Mouse (Mus musculus) midbrain, embryonic 10.5 days (tissue): Measurements from ENCODE around the gene Arhgap24. TPM values are rescaled to one million over a fixed set of nuclear protein-coding genes. Genes with fewer than 3 reads are reported as not detected.

Source experiments
- DNase-seq: peaks from one replicate; pipeline ENCODE4 v3.0.0-alpha.2; 2017; ENCODE audit warnings: low spot score
- H3K27ac ChIP-seq: fragments of 300-500 bp; sonication (generic); replicated peaks from 2 replicates; pipeline ENCODE4 v1.5.1; 2016; ENCODE audit warnings: mild to moderate bottlenecking
- H3K27me3 ChIP-seq: fragments of 300-500 bp; sonication (generic); 2 replicates; pipeline ENCODE4 v1.6.1; 2016; ENCODE audit warnings: low read depth, mild to moderate bottlenecking; ENCODE audit not compliant: poor library complexity, severe bottlenecking
- H3K36me3 ChIP-seq: fragments of 300-500 bp; sonication (generic); 2 replicates; pipeline ENCODE4 v1.6.1; 2016; ENCODE audit warnings: mild to moderate bottlenecking, moderate library complexity
- H3K4me1 ChIP-seq: fragments of 300-500 bp; sonication (generic); 2 replicates; pipeline ENCODE4 v1.6.1; 2016
- H3K4me3 ChIP-seq: fragments of 300-500 bp; sonication (generic); 2 replicates; pipeline ENCODE4 v1.5.1; 2016; ENCODE audit warnings: mild to moderate bottlenecking, moderate library complexity
- H3K9me3 ChIP-seq: fragments of 300-500 bp; sonication (generic); replicated peaks from 2 replicates; pipeline ENCODE4 v1.6.1; 2016; ENCODE audit warnings: mild to moderate bottlenecking
- WGBS: fragments of 180-500 bp; shearing (Covaris S2); methylation state at CpG from one replicate; pipeline ENCODE4 v1.1.7; 2016; 5-methylcytosine and 5-hydroxymethylcytosine counted together
- polyA plus RNA-seq: library from polyadenylated mRNA; unstranded; fragments of >200 nt; fragmentation: Nextera tagmentation; extraction: Ambion mirVana; gene quantifications from 2 replicates; pipeline ENCODE4 v1.2.1, GENCODE M21; 2016

The Arhgap24 gene
- polyA plus RNA-seq, 1 experiment from 2014 or later = 3.5 TPM

DNA sequence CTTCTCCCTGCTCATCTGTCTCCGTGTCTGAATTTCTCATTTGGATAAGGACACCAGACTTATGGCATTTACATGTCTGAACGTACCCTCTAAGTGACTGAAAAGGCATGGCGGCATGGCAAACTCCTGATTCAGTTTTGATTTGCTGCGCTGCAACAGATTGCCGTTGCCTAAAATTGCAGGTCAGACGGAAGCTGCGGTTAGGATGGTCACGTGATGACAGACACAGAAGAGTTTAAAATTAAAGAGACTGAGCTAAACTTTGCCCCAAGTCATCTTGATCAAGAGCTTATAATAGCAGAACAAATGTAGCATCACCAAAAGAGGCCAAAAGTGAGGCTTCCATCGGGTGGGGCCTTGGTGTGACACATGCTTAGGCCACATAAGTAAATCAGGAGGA lies 296.1 kb downstream of the Arhgap24 start:
- no peaks in the 10 kb centered on the region for H3K27me3 ChIP-seq
- 92% methylated on average over 9 of the region's 9 CpGs for WGBS
- H3K27ac ChIP-seq = no peak overlapping the region
- no peaks in the 10 kb centered on the region for H3K9me3 ChIP-seq
- H3K36me3 ChIP-seq = no peaks in the 10 kb centered on the region
- no peak for DNase-seq
- no peak overlapping the region for H3K4me3 ChIP-seq
- H3K4me1 ChIP-seq = peaks cover 16% of the 10 kb centered on the region

DNA sequence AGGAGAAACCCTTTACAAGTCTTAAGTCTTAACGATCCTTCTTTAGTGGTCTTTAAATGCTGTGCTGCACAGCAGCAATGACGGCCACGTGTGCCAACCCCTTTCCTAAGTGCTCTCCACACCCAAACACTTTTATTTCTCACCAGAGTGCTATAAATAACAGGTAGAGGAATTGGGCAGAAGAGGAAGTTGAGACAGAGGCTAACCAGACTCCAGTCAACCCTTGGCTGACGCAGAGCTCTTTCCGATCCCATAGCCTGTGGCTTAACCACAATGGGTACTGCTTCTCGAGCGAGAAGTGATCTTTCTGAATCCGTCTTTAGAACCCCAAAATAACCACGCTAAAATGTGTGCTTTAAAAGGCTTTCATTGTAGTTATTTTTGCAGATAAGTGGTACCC lies 296.7 kb downstream of the Arhgap24 start:
- 87% methylated on average over 9 of the region's 9 CpGs for WGBS
- no peak overlapping the region for H3K4me3 ChIP-seq
- no peaks in the 10 kb centered on the region for H3K9me3 ChIP-seq
- peaks cover 16% of the 10 kb centered on the region for H3K4me1 ChIP-seq
- no peak overlapping the region for H3K27ac ChIP-seq
- DNase-seq = no peak
- no peaks in the 10 kb centered on the region for H3K27me3 ChIP-seq
- no peaks in the 10 kb centered on the region for H3K36me3 ChIP-seq

GRCm38 (mm10) chr5:102778253-102778652 lies 297.1 kb downstream of the Arhgap24 start:
- Histone ChIP-seq H3K4me3 (no peak overlapping the region), H3K27ac (peak overlapping the region; percentile 57; the same call in 1 of the 2 replicates), H3K4me1 (peaks cover 16% of the 10 kb centered on the region), H3K9me3 (no peaks in the 10 kb centered on the region), H3K27me3 (no peaks in the 10 kb centered on the region), H3K36me3 (no peaks in the 10 kb centered on the region)
- DNase-seq = no peak
- WGBS = 66% methylated on average over 5 of the region's 5 CpGs

DNA sequence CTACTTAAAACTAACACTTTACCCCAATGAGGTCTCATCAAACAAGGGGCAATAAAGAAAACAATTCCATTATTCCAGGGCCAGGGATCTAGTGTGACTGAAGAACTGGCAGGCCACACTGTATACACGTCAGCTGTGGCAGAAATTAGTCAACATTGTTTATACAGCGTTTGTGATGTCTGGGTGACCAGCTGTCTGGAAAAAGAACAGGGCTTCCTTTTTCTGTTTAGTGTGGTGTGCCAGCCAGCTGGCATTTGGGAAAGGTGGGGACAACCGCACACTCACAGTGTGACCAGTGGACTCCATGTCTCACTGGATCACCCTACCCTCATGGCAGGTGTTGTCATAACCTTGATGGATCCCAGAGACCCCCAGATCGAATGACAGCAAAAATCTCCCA lies 302.4 kb downstream of the Arhgap24 start:
- no peaks in the 10 kb centered on the region for H3K27me3 ChIP-seq
- DNase-seq = no peak

DNA sequence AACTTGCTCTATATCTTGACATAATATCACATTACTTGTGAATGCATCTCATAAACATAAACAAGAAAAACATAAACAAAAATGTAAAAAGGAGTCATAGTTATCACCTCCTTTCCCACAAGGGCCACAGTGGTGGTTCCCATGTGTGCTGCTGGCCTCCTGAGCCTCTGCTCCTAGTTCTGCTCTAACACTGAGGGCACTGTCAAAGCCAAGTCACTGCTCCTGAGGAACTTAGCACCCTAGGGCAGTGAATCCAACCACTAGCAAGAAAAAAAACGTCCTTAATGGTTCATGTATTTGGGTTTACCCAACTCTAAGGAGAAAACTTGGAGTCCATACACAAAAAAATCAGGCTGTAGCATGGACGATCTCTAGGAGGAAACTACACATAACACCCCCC lies 304.9 kb downstream of the Arhgap24 start:
- Histone ChIP-seq H3K9me3 (no peaks in the 10 kb centered on the region), H3K4me3 (no peak overlapping the region), H3K36me3 (no peaks in the 10 kb centered on the region), H3K4me1 (peaks cover 1% of the 10 kb centered on the region; the same call in 1 of the 2 replicates), H3K27me3 (no peaks in the 10 kb centered on the region), H3K27ac (no peak overlapping the region)
- no peak for DNase-seq
- WGBS = 70% methylated on average over 2 of the region's 2 CpGs

More for the DNA sequence above, 302.4 kb downstream of the Arhgap24 start:
- Histone ChIP-seq H3K27ac (no peak overlapping the region), H3K4me1 (no peaks in the 10 kb centered on the region), H3K4me3 (no peak overlapping the region), H3K36me3 (no peaks in the 10 kb centered on the region), H3K9me3 (no peaks in the 10 kb centered on the region)
- 82% methylated on average over 4 of the region's 4 CpGs for WGBS

DNA sequence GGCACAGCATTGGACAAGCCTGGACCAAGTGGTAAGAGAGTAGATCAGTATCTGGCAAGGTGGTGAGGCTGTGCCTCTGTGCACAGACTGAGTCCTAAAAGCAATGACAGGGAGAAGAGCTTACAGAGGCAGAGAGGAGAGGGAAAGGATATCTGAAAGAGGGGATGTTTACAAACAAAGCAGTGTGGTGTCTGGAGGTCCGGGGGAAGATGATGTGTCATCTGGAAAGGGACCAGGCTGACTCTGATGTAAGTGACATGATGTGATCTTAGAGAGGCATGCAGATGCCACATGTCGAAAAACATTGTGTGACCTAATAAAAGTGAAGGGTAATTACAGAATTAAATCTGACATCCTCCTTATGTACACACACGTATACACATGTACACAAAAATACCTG lies 307.2 kb downstream of the Arhgap24 start:
- Histone ChIP-seq H3K9me3 (no peaks in the 10 kb centered on the region), H3K27me3 (no peaks in the 10 kb centered on the region), H3K4me3 (no peak overlapping the region), H3K4me1 (peaks cover 5% of the 10 kb centered on the region; the same call in 1 of the 2 replicates), H3K36me3 (no peaks in the 10 kb centered on the region), H3K27ac (no peak overlapping the region)
- 85% methylated on average over 3 of the region's 3 CpGs for WGBS
- DNase-seq = no peak

GRCm38 (mm10) chr5:102791273-102791672 lies 310.1 kb downstream of the Arhgap24 start:
- WGBS = 68% methylated on average over 4 of the region's 4 CpGs
- Histone ChIP-seq H3K27ac (no peak overlapping the region), H3K36me3 (no peaks in the 10 kb centered on the region), H3K27me3 (no peaks in the 10 kb centered on the region), H3K9me3 (no peaks in the 10 kb centered on the region), H3K4me1 (peaks cover 5% of the 10 kb centered on the region; the same call in 1 of the 2 replicates), H3K4me3 (no peak overlapping the region)
- no peak for DNase-seq

- Histone ChIP-seq H3K36me3 (no peaks in the 10 kb centered on the region), H3K27ac (no peak overlapping the region), H3K4me3 (no peak overlapping the region), H3K27me3 (no peaks in the 10 kb centered on the region), H3K9me3 (no peaks in the 10 kb centered on the region), H3K4me1 (peaks cover 5% of the 10 kb centered on the region; the same call in 1 of the 2 replicates)
- WGBS = 88% methylated on average over 11 of the region's 11 CpGs
- DNase-seq = no peak
These were observed 312.3 kb downstream of the Arhgap24 start for GRCm38 (mm10) chr5:102793536-102793935.

DNA sequence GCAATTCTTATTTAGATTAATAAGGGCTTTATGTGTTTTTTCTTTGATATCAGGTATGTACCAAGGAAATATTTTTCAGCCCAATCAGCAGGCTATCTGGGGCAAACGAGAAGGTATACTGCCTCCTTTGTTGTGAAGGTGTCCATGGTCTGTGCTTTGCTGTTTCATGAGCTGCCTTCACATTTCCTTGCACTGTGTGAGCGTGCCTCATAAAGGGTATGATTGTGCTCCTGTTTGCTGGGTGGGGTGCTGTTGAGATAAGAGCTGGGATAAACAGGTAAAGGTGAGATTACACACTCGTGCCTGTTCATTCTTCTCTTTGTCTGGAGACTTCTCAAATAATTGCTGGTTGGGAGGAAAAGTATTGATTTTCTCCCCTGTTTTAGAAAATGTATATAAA lies 320.3 kb downstream of the Arhgap24 start:
- Histone ChIP-seq H3K9me3 (no peaks in the 10 kb centered on the region), H3K36me3 (no peaks in the 10 kb centered on the region), H3K27ac (no peak overlapping the region), H3K4me3 (no peak overlapping the region), H3K4me1 (peaks cover 7% of the 10 kb centered on the region), H3K27me3 (no peaks in the 10 kb centered on the region)
- no peak for DNase-seq
- WGBS = 86% methylated on average over 3 of the region's 3 CpGs

GRCm38 (mm10) chr5:102802833-102803232 lies 321.6 kb downstream of the Arhgap24 start:
- 88% methylated on average over 6 of the region's 6 CpGs for WGBS
- no peak overlapping the region for H3K4me3 ChIP-seq
- H3K36me3 ChIP-seq = no peaks in the 10 kb centered on the region

GRCm38 (mm10) chr5:102803675-102804074 lies 322.5 kb downstream of the Arhgap24 start:
- Histone ChIP-seq H3K4me1 (peaks cover 21% of the 10 kb centered on the region), H3K36me3 (no peaks in the 10 kb centered on the region), H3K9me3 (no peaks in the 10 kb centered on the region), H3K27ac (no peak overlapping the region), H3K27me3 (no peaks in the 10 kb centered on the region), H3K4me3 (no peak overlapping the region)
- no peak for DNase-seq
- 53% methylated on average over 4 of the region's 4 CpGs for WGBS

More at GRCm38 (mm10) chr5:102802833-102803232, 321.6 kb downstream of the Arhgap24 start:
- Histone ChIP-seq H3K4me1 (peaks cover 12% of the 10 kb centered on the region), H3K9me3 (no peaks in the 10 kb centered on the region), H3K27me3 (no peaks in the 10 kb centered on the region), H3K27ac (no peak overlapping the region)
- DNase-seq = no peak

GRCm38 (mm10) chr5:102807518-102807917 lies 326.3 kb downstream of the Arhgap24 start:
- peaks cover 37% of the 10 kb centered on the region for H3K4me1 ChIP-seq
- DNase-seq = no peak
- 0 out of 2 replicates have a peak overlapping the region, but pooled peaks have one; percentile 18 for H3K27ac ChIP-seq
- no peaks in the 10 kb centered on the region for H3K36me3 ChIP-seq
- no peak overlapping the region for H3K4me3 ChIP-seq
- H3K27me3 ChIP-seq = no peaks in the 10 kb centered on the region
- no peaks in the 10 kb centered on the region for H3K9me3 ChIP-seq

GRCm38 (mm10) chr5:102810366-102810957 lies 329.3 kb downstream of the Arhgap24 start:
- WGBS = 73% methylated on average over 7 of the region's 7 CpGs
- no peaks in the 10 kb centered on the region for H3K9me3 ChIP-seq
- peaks cover 30% of the 10 kb centered on the region for H3K4me1 ChIP-seq
- H3K27ac ChIP-seq = no peak overlapping the region
- no peak overlapping the region for H3K4me3 ChIP-seq
- no peaks in the 10 kb centered on the region for H3K36me3 ChIP-seq
- no peaks in the 10 kb centered on the region for H3K27me3 ChIP-seq
- no peak for DNase-seq
